8 mouse cellular contexts compared by ENCODE assay signal in genomic region chr9:62550661-62551093, GRCm38 (mm10). TPM values are rescaled to one million over a fixed set of nuclear protein-coding genes. Genes with fewer than 3 reads are reported as not detected.
DNase-seq lines count a peak whose midpoint lies in the region; ATAC-seq lines count a peak whose summit lies in the region.

No protein-coding gene starts in this region.

- no peaks in the 10 kb centered on the region for H3K9me3 ChIP-seq in neural tube, embryonic 15.5 days (replicated peaks)
- no peaks in the 10 kb centered on the region for H3K9me3 ChIP-seq in hindbrain, embryonic 16.5 days (ENCODE audit: control insufficient read depth, low read length)

- H3K4me3 ChIP-seq in neural tube, embryonic 15.5 days (replicated peaks) = no peak overlapping the region
- H3K4me3 ChIP-seq in hindbrain, embryonic 16.5 days (ENCODE audit: low read length) = no peak overlapping the region

- WGBS in neural tube, embryonic 15.5 days = 46% methylated on average over 11 of the region's 11 CpGs
- WGBS in hindbrain, embryonic 16.5 days = 41% methylated on average over 11 of the region's 11 CpGs

- H3K4me2 ChIP-seq in neural tube, embryonic 15.5 days = no peak overlapping the region
- no peak overlapping the region for H3K4me2 ChIP-seq in hindbrain, embryonic 16.5 days (ENCODE audit: low read length)

- no peaks in the 10 kb centered on the region for H3K27me3 ChIP-seq in neural tube, embryonic 15.5 days (replicated peaks)
- no peaks in the 10 kb centered on the region for H3K27me3 ChIP-seq in hindbrain, embryonic 16.5 days (replicated peaks; ENCODE audit: control insufficient read depth, insufficient read depth, low read length)

- no peaks in the 10 kb centered on the region for H3K36me3 ChIP-seq in neural tube, embryonic 15.5 days
- H3K36me3 ChIP-seq in hindbrain, embryonic 16.5 days (ENCODE audit: control insufficient read depth, insufficient read depth, low read length) = no peaks in the 10 kb centered on the region

- H3K4me1 ChIP-seq in neural tube, embryonic 15.5 days = peaks cover 15% of the 10 kb centered on the region
- H3K4me1 ChIP-seq in hindbrain, embryonic 16.5 days (ENCODE audit: control insufficient read depth, insufficient read depth, low read depth, low read length) = peaks cover 14% of the 10 kb centered on the region

- DNase-seq in neural tube, embryonic 10.5 days (ENCODE audit: extremely low spot score, low spot score) = peak; percentile 66
- DNase-seq in T-cell, adult 2 months (ENCODE audit: low spot score) = peak; percentile 69
- DNase-seq in cerebellum, postnatal 25 days = peak; percentile 97
- peak; percentile 56 for DNase-seq in liver
- DNase-seq in retina, postnatal 1 day = peak; percentile 69
- no peak for DNase-seq in frontal cortex, postnatal 14 days (ENCODE audit: low spot score in 2 of 2)

- ATAC-seq in neural tube, embryonic 15.5 days (ENCODE audit: low FRiP score) = no peak
- ATAC-seq in hindbrain, embryonic 16.5 days = peak; percentile 21; the same call in 1 of the 2 replicates

- H3K9ac ChIP-seq in neural tube, embryonic 15.5 days (replicated peaks) = no peak overlapping the region
- H3K9ac ChIP-seq in hindbrain, embryonic 16.5 days (ENCODE audit: low read depth, low read length) = no peak overlapping the region

- no peak overlapping the region for H3K27ac ChIP-seq in neural tube, embryonic 15.5 days (replicated peaks)
- no peak overlapping the region for H3K27ac ChIP-seq in hindbrain, embryonic 16.5 days (ENCODE audit: low read depth, low read length)

RNA-seq across cellular contexts. Expression of gene Coro2b, which starts 13.8 kb away (rescaled TPM):
- polyA plus RNA-seq in neural tube, embryonic 15.5 days (2015; fragmentation: Nextera tagmentation; extraction: Ambion mirVana) = 34.3 and 38.2 TPM in 2 replicates
- polyA plus RNA-seq in hindbrain, embryonic 16.5 days (2015; fragmentation: Nextera tagmentation; extraction: Ambion mirVana) = 37.5 and 46.2 TPM in 2 replicates

Comparison
In these comparisons a context has a peak if more than half of its experiments do, and no peak if none do; other contexts are left out.
1. DNase-seq: peak in neural tube, embryonic 10.5 days (single experiment), T-cell, adult 2 months (single experiment), cerebellum, postnatal 25 days (2 of 2), liver (single experiment) and retina, postnatal 1 day (single experiment); none in frontal cortex, postnatal 14 days (0 of 2).